Mouse (Mus musculus): ENCODE measurements around the gene Zfp710. TPM values are rescaled to one million over a fixed set of nuclear protein-coding genes. Genes with fewer than 3 reads are reported as not detected.

Gene Zfp710
- polyA plus RNA-seq, 1 experiment from 2014 or later, result 25.1 TPM

DNA sequence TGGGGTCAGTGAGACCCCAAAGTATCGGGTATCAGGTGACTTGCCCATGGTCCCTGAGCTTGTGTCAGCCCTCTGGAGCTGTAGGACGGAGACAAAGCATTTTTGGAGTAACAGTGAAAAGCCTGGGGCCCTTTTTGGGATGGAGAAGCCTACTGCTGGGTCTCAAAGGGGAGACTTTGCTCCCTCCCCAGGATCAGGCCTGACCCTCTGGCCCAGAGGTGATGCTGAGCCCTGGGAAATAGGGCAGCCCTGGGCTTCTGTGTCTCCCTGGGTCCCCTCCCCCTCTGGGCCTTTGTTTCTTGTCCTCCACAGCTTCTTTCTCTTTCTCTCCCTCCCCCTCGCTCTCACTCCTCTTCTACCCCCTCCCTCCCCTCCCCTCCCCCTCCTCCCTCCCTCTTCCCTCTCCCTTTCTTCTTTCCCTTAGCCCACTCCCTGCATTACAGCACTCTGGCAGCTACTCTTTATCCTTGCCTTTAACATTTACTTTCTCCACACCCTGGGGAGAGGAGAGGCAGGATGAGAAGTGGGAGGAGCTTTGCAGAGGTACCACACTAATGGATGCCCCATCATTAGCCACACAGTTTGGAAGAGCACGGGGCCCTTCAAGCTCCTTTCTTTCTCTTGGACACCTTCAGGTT lies 51.5 kb downstream of the Zfp710 start:
- WGBS, result 7% methylated on average over 4 of the region's 4 CpGs
- Histone ChIP-seq H3K27ac (peak overlapping the region; percentile 86), H3K36me3 (peaks cover 2% of the 10 kb centered on the region), H3K9ac (replicated peaks) (peak overlapping the region; percentile 51; the same call in 1 of the 2 replicates), H3K9me3 (no peaks in the 10 kb centered on the region), H3K4me2 (replicated peaks) (peak overlapping the region; percentile 11; the same call in 1 of the 2 replicates), H3K4me1 (replicated peaks) (peaks cover 87% of the 10 kb centered on the region), H3K27me3 (no peaks in the 10 kb centered on the region), H3K4me3 (replicated peaks) (no peak overlapping the region)
- peak; percentile 47 for ATAC-seq

DNA sequence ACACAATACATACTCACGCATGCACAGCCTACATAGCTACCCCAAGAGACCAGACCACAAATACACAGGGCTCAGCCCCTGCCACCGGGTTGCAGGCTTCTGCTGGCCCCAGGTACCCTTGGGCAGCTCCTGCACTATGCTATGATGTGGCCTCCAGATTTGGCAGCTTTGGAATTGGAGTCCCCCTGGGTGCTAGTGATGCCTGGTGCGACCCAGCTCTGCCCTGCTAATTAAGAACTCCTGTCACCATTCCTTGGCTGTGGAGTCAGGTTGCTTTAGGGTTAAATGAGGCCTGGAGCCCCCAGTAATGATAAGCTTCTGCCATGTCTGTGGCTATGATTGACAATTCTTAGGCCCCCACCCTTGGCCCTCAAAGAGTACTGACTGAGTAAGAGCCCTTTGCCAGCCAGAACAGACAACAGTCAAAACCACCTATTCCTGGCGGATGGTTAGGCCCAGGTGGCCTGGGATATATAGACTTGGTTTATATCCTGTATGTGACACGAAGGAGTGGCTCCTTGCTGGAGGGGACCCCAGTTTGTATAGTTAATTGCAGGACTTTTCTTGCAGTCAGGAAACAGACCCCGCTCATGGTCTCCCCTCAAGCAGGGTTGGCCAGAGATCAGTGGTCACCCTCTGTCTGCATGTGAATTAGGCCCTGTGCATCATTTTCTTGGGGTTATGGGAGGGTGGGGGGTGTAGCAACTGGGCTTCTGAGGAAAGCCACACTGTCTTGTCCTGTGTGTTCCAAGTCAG lies 52.5 kb downstream of the Zfp710 start:
- Histone ChIP-seq H3K36me3 (peaks cover 13% of the 10 kb centered on the region), H3K27me3 (no peaks in the 10 kb centered on the region), H3K4me1 (replicated peaks) (peaks cover 77% of the 10 kb centered on the region), H3K9ac (replicated peaks) (no peak overlapping the region), H3K4me3 (replicated peaks) (no peak overlapping the region), H3K4me2 (replicated peaks) (no peak overlapping the region), H3K27ac (peak overlapping the region; percentile 86), H3K9me3 (no peaks in the 10 kb centered on the region)
- no peak; the same call in 1 of the 2 replicates for ATAC-seq
- 65% methylated on average over 6 of the region's 6 CpGs for WGBS

DNA sequence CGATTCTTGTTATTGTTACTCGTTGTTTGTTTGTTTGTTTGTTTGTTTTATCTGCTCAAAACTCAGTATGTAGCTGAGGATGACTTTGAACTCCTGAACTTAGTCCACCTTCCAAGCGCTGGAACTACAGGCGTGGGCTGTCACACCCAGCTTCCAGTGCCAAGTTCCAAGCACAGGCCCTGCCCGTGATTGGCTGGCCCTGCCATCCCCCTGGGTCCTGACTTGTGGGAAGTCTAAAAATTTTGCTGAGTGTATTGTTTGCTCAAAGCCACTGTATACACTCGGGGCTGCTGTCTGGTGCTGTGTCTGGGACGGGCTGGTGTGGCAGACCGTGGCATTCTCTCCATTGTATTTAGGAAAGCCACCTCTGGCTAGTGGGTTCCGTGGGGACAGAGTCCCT lies 53.2 kb downstream of the Zfp710 start:
- H3K4me1 ChIP-seq (replicated peaks), result peaks cover 70% of the 10 kb centered on the region
- H3K27ac ChIP-seq, result 0 out of 2 replicates have a peak overlapping the region, but pooled peaks have one; percentile 86
- no peaks in the 10 kb centered on the region for H3K27me3 ChIP-seq

DNA sequence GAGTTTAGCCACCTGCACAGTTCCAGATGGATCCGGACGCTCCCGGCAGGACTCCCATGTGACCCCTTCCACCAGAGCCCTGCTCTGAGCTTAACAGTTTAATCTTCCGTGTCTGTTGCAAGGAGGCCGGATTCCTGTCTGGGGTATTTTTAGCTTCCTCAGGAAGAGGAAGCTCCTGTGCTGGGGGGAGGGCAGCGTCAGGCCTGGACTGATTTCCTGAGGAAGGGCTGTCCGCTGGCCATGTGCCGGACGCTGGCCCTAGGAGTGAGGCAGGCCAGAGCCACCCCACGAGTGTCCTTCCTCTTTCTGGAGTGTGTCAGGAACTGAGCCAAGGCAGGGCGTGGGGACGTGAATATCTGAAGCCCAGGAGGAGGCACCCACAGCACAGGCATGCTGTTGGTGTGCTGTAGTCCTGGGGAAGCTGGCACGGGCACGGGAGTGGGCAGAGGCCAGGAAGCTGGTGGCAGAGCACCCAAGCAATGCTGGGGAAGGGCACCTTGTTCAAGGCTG lies 54.2 kb downstream of the Zfp710 start:
- peaks cover 29% of the 10 kb centered on the region for H3K36me3 ChIP-seq
- H3K27ac ChIP-seq, result peak overlapping the region; percentile 67
- ATAC-seq, result no peak
- H3K27me3 ChIP-seq, result no peaks in the 10 kb centered on the region
- 45% methylated on average over 14 of the region's 14 CpGs for WGBS
- peak overlapping the region; percentile 50; the same call in 1 of the 2 replicates for H3K9ac ChIP-seq (replicated peaks)
- no peak overlapping the region for H3K4me2 ChIP-seq (replicated peaks)
- no peak overlapping the region for H3K4me3 ChIP-seq (replicated peaks)
- no peaks in the 10 kb centered on the region for H3K9me3 ChIP-seq
- peaks cover 61% of the 10 kb centered on the region for H3K4me1 ChIP-seq (replicated peaks)

More for the DNA sequence above, 53.2 kb downstream of the Zfp710 start:
- peaks cover 19% of the 10 kb centered on the region for H3K36me3 ChIP-seq
- H3K4me3 ChIP-seq (replicated peaks), result no peak overlapping the region
- no peak for ATAC-seq
- no peak overlapping the region for H3K9ac ChIP-seq (replicated peaks)
- 68% methylated on average over 9 of the region's 9 CpGs for WGBS
- no peak overlapping the region for H3K4me2 ChIP-seq (replicated peaks)
- no peaks in the 10 kb centered on the region for H3K9me3 ChIP-seq

DNA sequence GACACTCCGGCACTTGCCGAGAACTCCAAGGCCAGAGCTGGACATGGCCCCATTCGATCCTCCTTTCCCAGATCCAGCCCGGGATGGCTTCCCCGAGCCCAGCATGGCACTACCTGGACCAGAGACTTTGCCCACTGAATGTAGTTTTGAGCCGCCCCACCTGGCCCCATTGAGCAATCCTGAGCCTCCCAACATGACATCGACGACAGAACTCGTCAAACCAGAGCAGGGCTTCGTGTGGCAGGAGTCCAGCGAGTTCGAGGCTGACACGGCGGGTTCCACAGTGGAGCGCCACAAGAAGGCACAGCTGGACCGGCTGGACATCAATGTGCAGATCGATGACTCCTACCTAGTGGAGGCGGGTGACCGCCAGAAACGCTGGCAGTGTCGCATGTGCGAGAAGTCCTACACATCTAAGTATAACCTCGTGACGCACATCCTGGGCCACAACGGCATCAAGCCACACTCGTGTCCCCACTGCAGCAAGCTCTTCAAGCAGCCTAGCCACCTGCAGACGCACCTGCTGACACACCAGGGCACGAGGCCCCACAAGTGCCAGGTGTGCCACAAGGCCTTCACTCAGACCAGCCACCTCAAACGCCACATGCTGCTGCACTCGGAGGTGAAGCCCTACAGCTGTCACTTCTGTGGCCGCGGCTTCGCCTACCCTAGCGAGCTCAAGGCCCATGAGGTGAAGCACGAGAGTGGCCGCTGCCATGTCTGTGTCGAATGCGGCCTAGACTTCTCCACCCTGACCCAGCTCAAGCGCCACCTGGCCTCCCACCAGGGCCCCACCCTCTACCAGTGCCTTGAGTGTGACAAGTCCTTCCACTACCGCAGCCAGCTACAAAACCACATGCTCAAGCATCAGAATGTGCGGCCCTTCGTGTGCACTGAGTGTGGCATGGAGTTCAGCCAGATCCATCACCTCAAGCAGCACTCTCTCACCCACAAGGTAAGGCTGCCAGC lies 57.3 kb downstream of the Zfp710 start:
- Histone ChIP-seq H3K4me3 (replicated peaks) (no peak overlapping the region), H3K4me1 (replicated peaks) (peaks cover 35% of the 10 kb centered on the region), H3K9ac (replicated peaks) (no peak overlapping the region), H3K4me2 (replicated peaks) (no peak overlapping the region), H3K27ac (no peak overlapping the region), H3K9me3 (no peaks in the 10 kb centered on the region), H3K36me3 (peaks cover 43% of the 10 kb centered on the region), H3K27me3 (no peaks in the 10 kb centered on the region)
- no peak for ATAC-seq
- WGBS, result 94% methylated on average over 42 of the region's 42 CpGs

DNA sequence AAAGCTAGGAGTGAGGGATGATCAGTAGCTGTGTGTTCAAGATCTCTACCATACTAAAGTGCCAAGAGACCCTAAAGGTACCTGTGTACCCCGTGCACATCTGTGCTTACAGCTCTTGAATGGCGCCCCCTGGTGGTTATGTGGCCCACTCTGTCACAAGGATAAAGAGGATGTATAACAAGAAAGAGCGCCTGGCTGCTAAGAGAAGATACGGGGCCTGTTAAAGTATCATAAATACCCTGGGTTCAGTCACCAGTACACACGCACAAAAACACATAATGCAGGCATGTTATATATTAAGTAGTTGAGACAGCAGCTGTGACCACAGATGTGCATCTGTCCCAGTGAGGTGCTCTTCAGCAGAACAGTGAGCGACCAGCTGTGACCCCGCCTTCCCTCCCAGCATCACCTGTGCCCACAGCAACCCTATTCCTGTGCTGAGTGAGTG lies 59.9 kb downstream of the Zfp710 start:
- 62% methylated on average over 7 of the region's 7 CpGs for WGBS
- peak; percentile 74 for ATAC-seq
- no peak overlapping the region for H3K27ac ChIP-seq
- peaks cover 69% of the 10 kb centered on the region for H3K36me3 ChIP-seq
- H3K4me1 ChIP-seq (replicated peaks), result peaks cover 12% of the 10 kb centered on the region; the same call in 1 of the 2 replicates
- no peaks in the 10 kb centered on the region for H3K27me3 ChIP-seq
- H3K4me2 ChIP-seq (replicated peaks), result no peak overlapping the region
- H3K4me3 ChIP-seq (replicated peaks), result no peak overlapping the region
- no peak overlapping the region for H3K9ac ChIP-seq (replicated peaks)
- H3K9me3 ChIP-seq, result no peaks in the 10 kb centered on the region

DNA sequence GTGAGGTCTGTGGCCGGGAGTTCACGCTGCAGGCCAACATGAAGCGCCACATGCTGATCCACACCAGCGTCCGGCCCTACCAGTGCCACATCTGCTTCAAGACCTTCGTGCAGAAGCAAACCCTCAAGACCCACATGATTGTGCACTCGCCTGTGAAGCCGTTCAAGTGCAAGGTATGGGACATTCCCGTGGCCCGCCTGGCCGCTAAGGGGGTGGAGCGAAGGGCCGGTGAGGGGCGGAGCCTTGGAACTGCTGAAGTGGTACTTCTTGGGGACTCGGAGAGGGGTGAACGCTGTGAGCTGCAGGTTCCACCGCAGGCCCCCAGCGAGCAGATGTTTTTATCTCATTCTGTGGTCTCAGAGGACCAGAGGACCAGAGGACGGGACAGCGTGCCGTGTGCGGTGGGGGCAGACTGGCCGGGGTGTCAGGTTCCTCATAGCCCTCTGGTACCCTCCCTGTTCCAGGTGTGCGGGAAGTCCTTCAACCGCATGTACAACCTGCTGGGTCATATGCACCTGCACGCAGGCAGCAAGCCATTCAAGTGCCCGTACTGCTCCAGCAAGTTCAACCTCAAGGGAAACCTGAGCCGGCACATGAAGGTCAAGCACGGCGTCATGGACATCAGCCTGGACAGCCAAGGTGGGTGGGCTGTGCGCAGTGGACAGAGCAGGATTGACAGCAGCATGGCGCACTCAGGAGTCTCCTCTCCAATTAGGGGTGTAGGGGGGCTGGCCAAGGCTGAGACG lies 61.5 kb downstream of the Zfp710 start:
- H3K4me3 ChIP-seq (replicated peaks), result no peak overlapping the region
- no peak for ATAC-seq
- no peaks in the 10 kb centered on the region for H3K9me3 ChIP-seq
- H3K4me2 ChIP-seq (replicated peaks), result no peak overlapping the region
- no peak overlapping the region for H3K9ac ChIP-seq (replicated peaks)
- 88% methylated on average over 33 of the region's 33 CpGs for WGBS
- no peak overlapping the region for H3K27ac ChIP-seq
- H3K36me3 ChIP-seq, result peaks cover 82% of the 10 kb centered on the region
- H3K4me1 ChIP-seq (replicated peaks), result 0 out of 2 replicates have a peak, but pooled peaks cover 3% of the 10 kb centered on the region
- no peaks in the 10 kb centered on the region for H3K27me3 ChIP-seq

DNA sequence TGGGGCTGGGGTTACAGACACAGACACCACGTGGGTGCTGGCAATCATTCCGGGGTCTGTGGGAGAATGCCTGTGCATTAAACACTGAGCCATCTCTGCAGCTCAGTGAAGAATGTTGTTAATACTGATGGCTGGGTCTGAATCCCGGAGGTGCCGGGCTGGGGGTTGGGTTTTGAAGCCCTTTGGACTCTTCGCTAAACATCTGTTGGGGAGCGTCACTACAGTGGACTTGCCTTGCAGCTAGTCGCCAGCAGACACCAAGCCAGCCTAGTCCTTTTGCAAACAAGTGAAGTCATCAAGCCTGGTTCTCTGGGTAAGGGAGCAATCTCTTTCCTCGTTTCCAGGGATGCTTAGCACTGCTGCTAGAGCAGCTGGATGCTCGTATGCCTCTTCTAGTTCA lies 63.6 kb downstream of the Zfp710 start:
- no peaks in the 10 kb centered on the region for H3K9me3 ChIP-seq
- WGBS, result 90% methylated on average over 9 of the region's 9 CpGs
- no peak overlapping the region for H3K4me2 ChIP-seq (replicated peaks)
- H3K4me3 ChIP-seq (replicated peaks), result no peak overlapping the region
- peaks cover 6% of the 10 kb centered on the region; the same call in 1 of the 2 replicates for H3K4me1 ChIP-seq (replicated peaks)
- no peaks in the 10 kb centered on the region for H3K27me3 ChIP-seq
- no peak overlapping the region for H3K9ac ChIP-seq (replicated peaks)
- peaks cover 81% of the 10 kb centered on the region for H3K36me3 ChIP-seq
- no peak overlapping the region for H3K27ac ChIP-seq
- no peak for ATAC-seq

DNA sequence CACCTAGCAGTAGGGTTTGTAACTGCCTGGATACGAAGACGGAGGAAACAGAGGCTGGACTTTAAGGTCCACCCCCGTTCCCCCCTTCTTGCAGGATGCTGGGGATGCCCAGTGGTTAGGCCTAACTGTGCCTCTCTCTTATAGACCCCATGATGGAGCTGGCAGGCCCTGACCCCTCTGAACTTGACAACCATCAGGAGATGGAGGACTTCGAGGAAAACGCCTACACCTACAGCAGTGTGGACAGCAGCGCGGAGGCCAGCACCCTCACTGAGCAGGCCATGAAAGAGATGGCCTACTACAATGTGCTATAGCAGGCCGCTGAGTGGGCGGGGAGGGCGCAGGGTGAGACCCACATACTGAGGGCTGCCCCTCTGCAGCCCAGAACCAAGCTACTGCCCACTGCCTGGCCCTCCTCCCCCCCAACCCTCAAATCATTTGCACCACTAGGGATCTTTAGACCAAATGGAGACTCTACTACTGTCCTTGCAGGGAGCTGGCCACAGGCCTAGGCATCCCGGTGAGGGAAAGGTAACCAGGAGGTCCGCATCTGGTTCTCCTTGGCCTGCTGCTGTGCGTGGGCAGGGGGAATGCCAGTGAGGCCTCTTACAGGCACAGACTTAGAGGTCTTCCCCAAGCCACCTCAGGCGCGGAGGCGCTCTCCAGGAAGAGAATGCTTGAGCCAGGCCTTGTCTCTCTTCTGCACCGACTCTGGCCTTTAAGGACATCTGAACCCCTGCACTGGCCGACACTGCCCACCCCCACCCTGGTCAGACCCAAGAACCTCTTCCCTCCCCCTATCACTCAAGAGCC lies 65.8 kb downstream of the Zfp710 start:
- no peak overlapping the region for H3K4me2 ChIP-seq (replicated peaks)
- no peak overlapping the region for H3K9ac ChIP-seq (replicated peaks)
- no peak overlapping the region for H3K4me3 ChIP-seq (replicated peaks)
- H3K36me3 ChIP-seq, result peaks cover 95% of the 10 kb centered on the region
- H3K4me1 ChIP-seq (replicated peaks), result peaks cover 3% of the 10 kb centered on the region; the same call in 1 of the 2 replicates
- peak; percentile 24; the same call in 1 of the 2 replicates for ATAC-seq
- 87% methylated on average over 18 of the region's 18 CpGs for WGBS
- no peaks in the 10 kb centered on the region for H3K9me3 ChIP-seq
- no peaks in the 10 kb centered on the region for H3K27me3 ChIP-seq
- H3K27ac ChIP-seq, result no peak overlapping the region

DNA sequence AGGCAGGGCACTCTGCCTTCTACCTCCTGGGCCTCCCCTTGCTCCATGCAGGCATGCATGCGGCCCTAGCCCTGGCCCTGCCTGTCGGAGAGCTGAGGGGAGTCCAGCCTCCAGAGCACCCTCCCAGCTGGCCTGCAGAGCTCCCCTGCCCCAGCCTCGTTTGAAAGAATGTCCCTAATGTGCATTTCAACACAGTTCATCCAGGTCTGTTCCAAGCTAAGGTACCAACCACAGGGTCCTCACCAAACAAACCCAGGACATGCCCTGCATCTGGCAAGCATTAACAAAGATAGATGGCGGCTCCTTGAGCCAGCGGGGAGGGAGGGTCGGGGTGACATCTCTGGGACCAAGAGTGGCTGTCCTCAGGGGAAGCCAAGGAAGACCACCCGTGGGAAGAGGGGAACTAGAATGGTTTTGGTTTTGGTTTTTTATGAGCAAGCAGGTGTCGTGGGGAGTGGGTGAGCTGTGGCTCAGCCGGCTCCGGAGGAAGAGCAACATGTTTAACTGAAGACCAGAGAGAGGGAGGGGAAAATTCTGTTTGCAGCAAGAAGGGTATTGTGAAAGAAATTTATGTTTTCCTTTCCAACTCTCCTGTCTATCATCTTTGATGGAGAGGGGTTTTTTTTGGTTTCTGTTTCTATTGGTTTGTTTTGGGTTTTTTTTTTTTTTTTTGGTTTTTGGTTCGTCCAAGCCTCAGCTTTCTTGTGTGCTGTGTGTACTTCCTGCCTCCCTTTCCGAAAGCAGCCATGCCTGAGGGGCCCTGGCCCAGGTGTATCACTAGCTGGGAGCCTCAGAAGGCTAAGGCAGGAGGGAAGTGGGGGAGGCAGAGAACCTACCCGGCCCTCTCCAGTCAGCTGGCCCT lies 66.6 kb downstream of the Zfp710 start:
- no peak overlapping the region for H3K27ac ChIP-seq
- no peak for ATAC-seq
- WGBS, result 74% methylated on average over 13 of the region's 13 CpGs
- H3K27me3 ChIP-seq, result no peaks in the 10 kb centered on the region
- H3K4me3 ChIP-seq (replicated peaks), result no peak overlapping the region
- no peak overlapping the region for H3K9ac ChIP-seq (replicated peaks)
- H3K9me3 ChIP-seq, result no peaks in the 10 kb centered on the region
- peaks cover 97% of the 10 kb centered on the region for H3K36me3 ChIP-seq
- no peak overlapping the region for H3K4me2 ChIP-seq (replicated peaks)
- peaks cover 3% of the 10 kb centered on the region; the same call in 1 of the 2 replicates for H3K4me1 ChIP-seq (replicated peaks)

All from midbrain, embryonic 13.5 days (tissue).